Mouse (Mus musculus) CH12.LX (cell line): ENCODE results near the gene Tex264.

Source experiments
- CTCF ChIP-seq, 2 experiments: IDR thresholded peaks in 1 of 2; conservative IDR thresholded peaks in 1 of 2; 2 replicates each; pipeline ENCODE4 v1.5.1; 2011 to 2012; ENCODE audit warnings: low read depth in 2 of 2, low read length in 2 of 2, improper control_type of control experiment in 1 of 2, inconsistent platforms in 1 of 2, mild to moderate bottlenecking in 1 of 2, moderate library complexity in 1 of 2
- GABPA ChIP-seq: IDR thresholded peaks from 2 replicates; pipeline ENCODE4 v1.6.1; 2012; ENCODE audit warnings: low read depth, low read length, improper control_type of control experiment, inconsistent platforms; ENCODE audit not compliant: insufficient replicate concordance
- HCFC1 ChIP-seq: IDR thresholded peaks from 2 replicates; pipeline ENCODE4 v1.6.1; 2012; ENCODE audit warnings: low read depth, mild to moderate bottlenecking, inconsistent platforms, low read length, improper control_type of control experiment
- POLR2A ChIP-seq: IDR thresholded peaks from 2 replicates; pipeline ENCODE4 v1.6.1; 2011; ENCODE audit warnings: low read depth, mild to moderate bottlenecking, improper control_type of control experiment, low read length
- POLR2AphosphoS2 ChIP-seq: IDR thresholded peaks from 2 replicates; pipeline ENCODE4 v1.6.1; 2011; ENCODE audit warnings: low read depth, low read length, improper control_type of control experiment
- UBTF ChIP-seq: IDR thresholded peaks from 2 replicates; pipeline ENCODE4 v1.6.1; 2012; ENCODE audit warnings: low read depth, mild to moderate bottlenecking, inconsistent platforms, low read length, improper control_type of control experiment, moderate library complexity
- ZMIZ1 ChIP-seq: IDR thresholded peaks from 2 replicates; pipeline ENCODE4 v1.6.1; 2012; ENCODE audit warnings: low read depth, mild to moderate bottlenecking, inconsistent platforms, low read length, improper control_type of control experiment

DNA sequence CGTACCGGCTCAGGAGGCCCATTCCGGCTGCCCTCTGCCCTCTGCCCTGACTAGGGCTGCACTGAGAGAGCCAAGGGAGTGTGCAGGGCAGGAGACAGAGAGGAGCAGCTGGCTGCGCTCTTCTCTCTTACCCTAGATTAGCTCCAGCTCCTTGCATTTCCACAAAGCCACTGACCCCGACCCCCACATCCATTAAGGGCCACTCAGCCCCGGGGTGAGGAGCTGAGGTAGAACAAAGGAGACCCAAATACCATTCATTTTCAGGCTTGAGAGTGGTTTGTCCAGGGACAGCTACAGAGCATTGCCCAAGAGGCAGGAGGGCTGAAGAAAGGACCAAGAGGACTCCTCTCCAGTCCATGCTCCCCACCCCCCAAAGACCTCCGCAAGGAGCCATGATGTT, 26.3 kb downstream of the Tex264 start:
- TF ChIP-seq HCFC1 (no peak), POLR2A (no peak), CTCF (conservative IDR thresholded peaks at IDR 0.05 in 1 of 2, IDR thresholded peaks at IDR 0.05 in 1 of 2; ENCODE audit: low read depth in 2 of 2, low read length in 2 of 2) (no peak), POLR2AphosphoS2 (no peak), ZMIZ1 (no peak), GABPA (no peak), UBTF (no peak)
